Mouse (Mus musculus): ENCODE data around the gene Tgfbr2.

The Tgfbr2 gene

DNA sequence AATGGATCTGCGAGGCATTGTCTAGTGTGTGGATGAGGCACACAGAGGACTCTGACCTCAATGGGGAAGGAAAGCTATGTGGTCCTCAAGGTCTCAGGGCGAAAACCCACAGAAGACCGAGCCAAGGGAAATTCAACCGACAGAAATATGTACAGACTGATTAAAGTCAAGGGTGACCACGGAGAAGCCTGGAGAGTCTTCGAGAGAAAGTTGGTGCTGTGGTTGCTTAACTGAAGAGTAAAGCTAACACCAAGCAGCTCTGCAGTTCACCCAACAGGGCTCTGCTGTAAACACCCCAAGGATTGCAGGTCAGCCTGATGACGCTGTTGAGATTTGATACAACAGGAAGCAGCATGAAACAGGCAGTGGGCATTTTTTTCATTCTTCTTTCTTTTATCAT, 14.3 kb downstream of the Tgfbr2 start:
- no peaks in the 10 kb centered on the region for H3K4me1 ChIP-seq (replicated peaks; ENCODE audit: low read depth, low read length)
- no peaks in the 10 kb centered on the region for H3K27me3 ChIP-seq (ENCODE audit: insufficient read depth, low read length)
- no peak for TF ChIP-seq NANOG (IDR thresholded peaks at IDR 0.05; ENCODE audit: borderline replicate concordance, low read length)
- TF ChIP-seq CTCF (conservative IDR thresholded peaks at IDR 0.05; ENCODE audit: low read length): no peak
- TF ChIP-seq POU5F1 (IDR thresholded peaks at IDR 0.05; ENCODE audit: borderline replicate concordance, low read length): no peak
- no peaks in the 10 kb centered on the region for H3K36me3 ChIP-seq (ENCODE audit: insufficient read depth, low read length)
- H3K4me3 ChIP-seq (replicated peaks; ENCODE audit: low read length): no peak overlapping the region
- H3K9me3 ChIP-seq (ENCODE audit: low read length): 0 out of 2 replicates have a peak, but pooled peaks cover 4% of the 10 kb centered on the region

DNA sequence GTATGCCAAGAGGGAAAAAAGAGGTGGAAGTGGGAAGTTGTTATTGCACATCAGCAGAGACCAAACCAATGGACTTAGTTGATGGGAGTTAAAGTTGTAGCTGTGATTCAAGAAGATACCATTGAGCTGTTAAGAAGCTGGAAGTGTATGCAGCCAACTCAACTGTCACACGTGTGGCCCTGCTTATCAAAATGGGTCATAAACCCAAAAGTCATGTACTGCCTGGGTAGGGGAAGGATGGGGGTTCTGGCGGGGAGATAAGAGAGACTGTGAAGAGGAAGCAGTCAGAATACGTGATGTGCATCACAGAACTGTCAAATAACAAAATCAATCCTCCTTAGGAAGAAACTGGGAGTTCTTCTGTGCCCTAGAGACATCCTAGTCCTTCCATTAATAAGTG, 15.1 kb downstream of the Tgfbr2 start:
- no peaks in the 10 kb centered on the region for H3K4me1 ChIP-seq (replicated peaks; ENCODE audit: low read depth, low read length)
- no peaks in the 10 kb centered on the region for H3K27me3 ChIP-seq (ENCODE audit: insufficient read depth, low read length)
- 0 out of 2 replicates have a peak, but pooled peaks cover 4% of the 10 kb centered on the region for H3K9me3 ChIP-seq (ENCODE audit: low read length)
- H3K4me3 ChIP-seq (replicated peaks; ENCODE audit: low read length): no peak overlapping the region
- H3K36me3 ChIP-seq (ENCODE audit: insufficient read depth, low read length): no peaks in the 10 kb centered on the region
- TF ChIP-seq CTCF (conservative IDR thresholded peaks at IDR 0.05; ENCODE audit: low read length): no peak
- TF ChIP-seq NANOG (IDR thresholded peaks at IDR 0.05; ENCODE audit: borderline replicate concordance, low read length): no peak
- no peak for TF ChIP-seq POU5F1 (IDR thresholded peaks at IDR 0.05; ENCODE audit: borderline replicate concordance, low read length)

GRCm38 (mm10) chr9:116156501-116156900, 18.7 kb downstream of the Tgfbr2 start:
- Histone ChIP-seq H3K36me3 (ENCODE audit: insufficient read depth, low read length) (no peaks in the 10 kb centered on the region), H3K9me3 (ENCODE audit: low read length) (no peaks in the 10 kb centered on the region), H3K4me3 (replicated peaks; ENCODE audit: low read length) (no peak overlapping the region), H3K4me1 (replicated peaks; ENCODE audit: low read depth, low read length) (no peaks in the 10 kb centered on the region), H3K27me3 (ENCODE audit: insufficient read depth, low read length) (no peaks in the 10 kb centered on the region)
- TF ChIP-seq NANOG (IDR thresholded peaks at IDR 0.05; ENCODE audit: borderline replicate concordance, low read length) (no peak), CTCF (conservative IDR thresholded peaks at IDR 0.05; ENCODE audit: low read length) (no peak), POU5F1 (IDR thresholded peaks at IDR 0.05; ENCODE audit: borderline replicate concordance, low read length) (no peak)

DNA sequence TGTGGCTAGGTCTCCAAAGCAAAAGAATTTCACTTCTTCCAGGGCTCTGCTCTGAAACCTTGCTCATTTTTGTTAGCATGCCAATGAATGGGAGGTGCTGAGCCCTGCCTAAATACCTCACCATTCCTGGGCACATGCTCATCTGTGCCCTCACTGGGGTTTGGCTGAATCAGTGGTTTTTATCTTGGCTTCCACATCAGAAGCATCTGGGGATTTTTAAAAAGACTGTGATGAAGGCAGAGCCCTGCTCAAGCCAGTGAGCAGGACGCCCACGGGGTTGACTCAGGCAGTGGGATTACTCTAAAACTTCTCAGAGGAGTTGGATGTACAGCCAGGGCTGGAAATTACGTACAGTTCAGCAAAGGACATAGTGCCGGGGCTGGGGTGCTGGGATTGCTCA, 22.3 kb downstream of the Tgfbr2 start:
- Histone ChIP-seq H3K36me3 (ENCODE audit: insufficient read depth, low read length) (no peaks in the 10 kb centered on the region), H3K4me1 (replicated peaks; ENCODE audit: low read depth, low read length) (no peaks in the 10 kb centered on the region), H3K9me3 (ENCODE audit: low read length) (no peaks in the 10 kb centered on the region), H3K4me3 (replicated peaks; ENCODE audit: low read length) (no peak overlapping the region), H3K27me3 (ENCODE audit: insufficient read depth, low read length) (no peaks in the 10 kb centered on the region)
- no peak for TF ChIP-seq NANOG (IDR thresholded peaks at IDR 0.05; ENCODE audit: borderline replicate concordance, low read length)
- TF ChIP-seq CTCF (conservative IDR thresholded peaks at IDR 0.05; ENCODE audit: low read length): no peak
- no peak for TF ChIP-seq POU5F1 (IDR thresholded peaks at IDR 0.05; ENCODE audit: borderline replicate concordance, low read length)

DNA sequence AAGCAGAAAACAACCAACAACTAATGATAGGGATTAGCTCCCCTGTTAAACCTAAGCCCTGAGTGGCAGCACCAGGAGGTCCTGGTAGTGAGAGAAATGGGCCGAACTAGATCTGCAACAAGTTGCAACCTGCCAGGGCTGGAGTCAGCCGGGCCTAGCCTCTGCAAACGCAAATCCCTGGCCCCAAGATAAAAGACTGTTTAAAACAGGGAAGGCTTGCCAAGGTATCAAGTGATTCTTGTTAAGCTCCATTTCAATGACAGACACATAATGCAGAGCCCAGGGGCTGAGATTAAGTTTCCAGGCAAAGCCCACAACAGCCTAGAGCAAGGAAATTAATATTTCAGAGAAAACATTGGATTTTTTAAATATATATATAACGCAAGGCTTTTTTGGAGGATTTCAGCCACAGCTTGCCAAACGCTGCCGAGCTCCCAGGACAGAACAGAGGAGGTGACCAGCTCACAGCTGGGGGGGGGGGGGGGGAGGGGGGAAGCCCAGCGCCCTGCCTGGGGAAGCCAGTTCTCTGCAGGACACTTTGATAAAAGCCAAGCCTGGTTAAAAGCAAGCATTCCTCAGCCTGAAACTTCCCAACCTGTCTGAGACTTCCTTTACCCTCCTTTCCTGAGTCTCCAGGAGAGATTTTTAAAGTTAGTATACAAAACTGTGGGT, 24.3 kb downstream of the Tgfbr2 start:
- H3K9me3 ChIP-seq (ENCODE audit: low read length): no peaks in the 10 kb centered on the region
- TF ChIP-seq CTCF (conservative IDR thresholded peaks at IDR 0.05; ENCODE audit: low read length): no peak
- TF ChIP-seq NANOG (IDR thresholded peaks at IDR 0.05; ENCODE audit: borderline replicate concordance, low read length): no peak
- TF ChIP-seq POU5F1 (IDR thresholded peaks at IDR 0.05; ENCODE audit: borderline replicate concordance, low read length): no peak
- no peaks in the 10 kb centered on the region for H3K27me3 ChIP-seq (ENCODE audit: insufficient read depth, low read length)
- H3K36me3 ChIP-seq (ENCODE audit: insufficient read depth, low read length): no peaks in the 10 kb centered on the region
- H3K4me3 ChIP-seq (replicated peaks; ENCODE audit: low read length): no peak overlapping the region
- no peaks in the 10 kb centered on the region; the same call in 1 of the 2 replicates for H3K4me1 ChIP-seq (replicated peaks; ENCODE audit: low read depth, low read length)

DNA sequence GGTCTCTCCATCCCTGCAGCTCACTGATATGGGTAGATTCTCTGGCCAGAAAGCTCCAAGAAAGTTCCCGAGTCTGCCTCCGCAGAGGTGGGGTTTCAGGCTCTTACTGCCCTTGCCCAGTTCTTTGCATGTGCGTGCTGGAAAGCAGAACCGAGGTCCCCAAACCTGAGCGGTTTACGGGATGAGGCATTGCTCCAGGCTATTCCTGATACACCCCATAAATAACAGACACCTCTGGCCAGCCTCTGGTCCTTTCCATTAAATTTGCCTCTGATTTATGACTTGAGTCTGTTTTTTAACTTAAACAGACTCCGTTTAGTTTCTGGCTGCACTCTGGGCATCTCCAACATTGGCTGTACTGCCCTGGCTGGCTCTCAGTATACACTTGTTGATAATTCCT, 26.4 kb downstream of the Tgfbr2 start:
- no peaks in the 10 kb centered on the region for H3K27me3 ChIP-seq (ENCODE audit: insufficient read depth, low read length)
- H3K9me3 ChIP-seq (ENCODE audit: low read length): no peaks in the 10 kb centered on the region
- H3K4me3 ChIP-seq (replicated peaks; ENCODE audit: low read length): no peak overlapping the region
- H3K36me3 ChIP-seq (ENCODE audit: insufficient read depth, low read length): no peaks in the 10 kb centered on the region
- TF ChIP-seq POU5F1 (IDR thresholded peaks at IDR 0.05; ENCODE audit: borderline replicate concordance, low read length) (no peak), CTCF (conservative IDR thresholded peaks at IDR 0.05; ENCODE audit: low read length) (no peak), NANOG (IDR thresholded peaks at IDR 0.05; ENCODE audit: borderline replicate concordance, low read length) (no peak)
- H3K4me1 ChIP-seq (replicated peaks; ENCODE audit: low read depth, low read length): no peaks in the 10 kb centered on the region; the same call in 1 of the 2 replicates

- Histone ChIP-seq H3K36me3 (ENCODE audit: insufficient read depth, low read length) (no peaks in the 10 kb centered on the region), H3K9me3 (ENCODE audit: low read length) (no peaks in the 10 kb centered on the region), H3K4me3 (replicated peaks; ENCODE audit: low read length) (no peak overlapping the region), H3K27me3 (ENCODE audit: insufficient read depth, low read length) (no peaks in the 10 kb centered on the region), H3K4me1 (replicated peaks; ENCODE audit: low read depth, low read length) (no peaks in the 10 kb centered on the region; the same call in 1 of the 2 replicates)
- TF ChIP-seq NANOG (IDR thresholded peaks at IDR 0.05; ENCODE audit: borderline replicate concordance, low read length): no peak
- TF ChIP-seq CTCF (conservative IDR thresholded peaks at IDR 0.05; ENCODE audit: low read length): no peak
- no peak for TF ChIP-seq POU5F1 (IDR thresholded peaks at IDR 0.05; ENCODE audit: borderline replicate concordance, low read length)
Measured at GRCm38 (mm10) chr9:116146235-116146634, 28.9 kb downstream of the Tgfbr2 start.

DNA sequence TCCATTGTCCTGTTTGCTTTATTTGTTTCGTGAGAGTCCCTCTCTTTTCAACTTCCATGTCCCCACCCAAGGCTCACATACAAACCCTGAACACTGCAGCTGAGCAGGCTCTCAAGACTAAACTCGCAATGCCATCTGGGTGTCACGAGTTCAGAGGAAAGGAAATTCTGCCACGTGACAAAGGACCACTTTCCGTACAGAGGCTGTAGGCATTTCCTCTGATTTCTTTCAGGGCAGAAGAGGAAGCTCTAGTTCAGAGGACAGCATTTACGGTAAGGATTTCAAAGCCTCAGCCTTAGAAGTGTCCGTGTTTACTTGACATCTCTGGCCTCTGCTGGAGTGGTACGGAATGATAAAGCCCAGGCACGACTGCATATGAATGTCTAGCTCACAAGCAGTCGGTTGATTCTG, 29.9 kb downstream of the Tgfbr2 start:
- TF ChIP-seq NANOG (IDR thresholded peaks at IDR 0.05; ENCODE audit: borderline replicate concordance, low read length) (no peak), CTCF (conservative IDR thresholded peaks at IDR 0.05; ENCODE audit: low read length) (no peak), POU5F1 (IDR thresholded peaks at IDR 0.05; ENCODE audit: borderline replicate concordance, low read length) (no peak)
- Histone ChIP-seq H3K36me3 (ENCODE audit: insufficient read depth, low read length) (no peaks in the 10 kb centered on the region), H3K4me1 (replicated peaks; ENCODE audit: low read depth, low read length) (no peaks in the 10 kb centered on the region; the same call in 1 of the 2 replicates), H3K4me3 (replicated peaks; ENCODE audit: low read length) (no peak overlapping the region), H3K9me3 (ENCODE audit: low read length) (no peaks in the 10 kb centered on the region), H3K27me3 (ENCODE audit: insufficient read depth, low read length) (no peaks in the 10 kb centered on the region)

DNA sequence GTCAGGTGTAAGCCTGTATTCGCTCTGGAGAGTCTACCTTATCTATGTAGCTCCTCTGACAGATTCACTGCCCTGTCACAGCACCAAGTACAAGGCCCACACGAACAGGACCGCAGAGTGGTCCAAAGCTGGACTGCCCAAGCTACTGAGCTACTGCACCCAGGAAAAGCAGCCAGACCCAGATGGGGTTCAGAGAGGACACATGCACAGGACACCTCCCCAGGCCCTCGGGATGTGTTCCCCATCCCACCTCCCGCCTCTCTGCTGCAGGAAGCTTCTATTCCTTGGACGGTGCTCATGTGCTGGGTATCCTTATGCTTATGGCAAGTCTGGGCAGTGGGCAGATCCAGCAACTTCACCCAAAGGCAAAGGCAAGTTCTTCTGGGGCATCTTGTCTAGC, 34.7 kb downstream of the Tgfbr2 start:
- H3K36me3 ChIP-seq (ENCODE audit: insufficient read depth, low read length): no peaks in the 10 kb centered on the region
- no peak overlapping the region for H3K4me3 ChIP-seq (replicated peaks; ENCODE audit: low read length)
- no peaks in the 10 kb centered on the region for H3K4me1 ChIP-seq (replicated peaks; ENCODE audit: low read depth, low read length)
- peaks cover 5% of the 10 kb centered on the region; the same call in 1 of the 2 replicates for H3K27me3 ChIP-seq (ENCODE audit: insufficient read depth, low read length)
- H3K9me3 ChIP-seq (ENCODE audit: low read length): no peaks in the 10 kb centered on the region
- TF ChIP-seq NANOG (IDR thresholded peaks at IDR 0.05; ENCODE audit: borderline replicate concordance, low read length) (no peak), POU5F1 (IDR thresholded peaks at IDR 0.05; ENCODE audit: borderline replicate concordance, low read length) (no peak), CTCF (conservative IDR thresholded peaks at IDR 0.05; ENCODE audit: low read length) (no peak)
